Mouse (Mus musculus) C2C12 (cell line): ENCODE results near the gene Trim45. TPM values are rescaled to one million over a fixed set of nuclear protein-coding genes. Genes with fewer than 3 reads are reported as not detected.
A peak's percentile ranks its signal among the peaks of the same experiment; 100 is the strongest.

Experiments used
- H3K27me3 ChIP-seq: one replicate; pipeline ENCODE4 v1.6.1; 2011; ENCODE audit not compliant: control insufficient read depth, insufficient read depth, insufficient read length
- H3K36me3 ChIP-seq: one replicate; pipeline ENCODE4 v1.6.1; 2011; ENCODE audit not compliant: control insufficient read depth, insufficient read depth
- H3K4me3 ChIP-seq: one replicate; pipeline ENCODE4 v1.5.1; 2011; ENCODE audit warnings: mild to moderate bottlenecking, control low read depth; ENCODE audit not compliant: poor library complexity, insufficient read depth, severe bottlenecking
- H3K79me2 ChIP-seq: one replicate; pipeline ENCODE4 v1.6.1; 2011; ENCODE audit not compliant: control insufficient read depth, insufficient read depth
- H3K79me3 ChIP-seq: one replicate; pipeline ENCODE4 v1.6.1; 2011; ENCODE audit warnings: low read depth, control low read depth
- H3ac ChIP-seq: one replicate; pipeline ENCODE3; 2011; ENCODE audit warnings: low read depth; ENCODE audit not compliant: control insufficient read depth, insufficient read length
- CEBPB ChIP-seq: IDR thresholded peaks from one replicate; pipeline ENCODE4 v1.6.1; 2011; ENCODE audit warnings: low read depth, mild to moderate bottlenecking, control low read depth, moderate library complexity
- CTCF ChIP-seq: IDR thresholded peaks from one replicate; pipeline ENCODE4 v1.5.1; 2011; ENCODE audit not compliant: control insufficient read depth, insufficient read depth, insufficient read length
- FOSL1 ChIP-seq: IDR thresholded peaks from one replicate; pipeline ENCODE4 v1.8.0; 2011; ENCODE audit warnings: mild to moderate bottlenecking, low read length; ENCODE audit not compliant: poor library complexity, insufficient read depth, severe bottlenecking
- MAX ChIP-seq: IDR thresholded peaks from one replicate; pipeline ENCODE4 v1.6.1; 2011; ENCODE audit warnings: mild to moderate bottlenecking, control low read depth
- MYOD1 ChIP-seq: IDR thresholded peaks from one replicate; pipeline ENCODE4 v1.6.1; 2011; ENCODE audit warnings: low read depth; ENCODE audit not compliant: control insufficient read depth, insufficient read length
- MYOG ChIP-seq: IDR thresholded peaks from one replicate; pipeline ENCODE4 v1.6.1; 2011; ENCODE audit not compliant: control insufficient read depth, insufficient read length; ENCODE audit errors: extremely low read depth
- USF1 ChIP-seq: IDR thresholded peaks from one replicate; pipeline ENCODE4 v1.6.1; 2011; ENCODE audit warnings: low read depth, mild to moderate bottlenecking, control low read depth, moderate library complexity
- polyA plus RNA-seq: library from polyadenylated mRNA; unstranded; fragments of >200 nt; fragmentation: generic; extraction: Trizol; gene quantifications from one replicate; pipeline ENCODE4 v1.2.1, GENCODE M21; 2012; ENCODE audit warnings: missing spikeins

The Trim45 gene
- polyA plus RNA-seq, 1 experiment, result 3.6 TPM

DNA sequence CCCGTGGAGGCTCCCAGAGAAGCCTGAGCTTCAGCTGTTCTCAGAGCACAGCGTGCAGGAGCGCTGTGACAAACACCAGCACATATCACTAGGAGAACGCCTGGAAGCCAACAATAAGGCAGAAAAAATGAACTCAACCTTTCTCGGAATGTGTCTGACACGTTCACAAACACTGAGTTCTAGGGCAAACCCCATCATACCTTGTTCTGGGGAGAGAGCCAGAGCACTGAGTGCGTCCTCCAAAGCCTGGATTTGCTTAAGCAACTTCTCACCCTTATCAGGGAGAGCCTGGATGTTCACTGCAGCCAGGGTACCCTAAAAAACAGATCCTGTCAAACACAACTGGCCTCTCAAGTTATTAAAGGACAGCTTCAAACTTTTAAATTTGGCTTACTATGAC lies 39.5 kb downstream of the Trim45 start:
- Histone ChIP-seq H3K4me3 (no peak overlapping the region), H3K36me3 (peaks cover 52% of the 10 kb centered on the region), H3K27me3 (no peaks in the 10 kb centered on the region), H3K79me2 (no peaks in the 10 kb centered on the region), H3K79me3 (no peaks in the 10 kb centered on the region), H3ac (no peak overlapping the region)
- TF ChIP-seq MYOG, result no peak
- no peak for TF ChIP-seq MAX

DNA sequence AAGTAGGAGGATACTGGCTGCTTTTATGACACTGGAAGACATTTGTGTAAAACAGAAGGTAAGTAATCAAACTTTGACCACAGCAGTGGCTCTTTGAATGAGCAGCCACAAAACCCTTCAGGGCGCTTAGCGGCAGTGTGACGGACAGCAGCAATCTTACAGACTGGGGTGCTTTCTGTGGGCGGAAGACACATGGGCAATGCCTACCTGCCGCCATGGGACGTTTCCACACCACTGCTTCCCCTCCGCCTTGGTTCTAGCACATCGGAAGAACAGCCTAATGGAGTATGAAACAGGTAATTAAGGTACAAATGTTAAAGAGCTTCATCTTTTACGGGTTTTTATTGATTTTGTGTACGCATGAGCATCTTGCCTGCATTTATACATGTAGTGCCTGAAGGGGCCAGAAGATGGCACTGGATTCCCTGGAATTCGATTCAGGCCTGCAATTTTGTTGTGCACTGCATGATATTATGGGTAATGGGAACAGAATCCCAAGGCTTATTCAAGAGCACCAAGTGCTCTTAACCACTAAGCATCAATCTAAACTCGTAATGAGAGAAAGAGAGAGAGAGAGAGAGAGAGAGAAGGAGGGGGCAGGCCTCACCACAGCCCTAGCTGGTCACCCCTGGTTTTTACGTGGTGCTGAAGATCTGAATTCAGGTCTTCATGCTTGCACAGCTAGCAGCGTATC lies 42.0 kb downstream of the Trim45 start:
- peaks cover 4% of the 10 kb centered on the region for H3K79me2 ChIP-seq
- no peaks in the 10 kb centered on the region for H3K79me3 ChIP-seq
- no peak overlapping the region for H3K4me3 ChIP-seq
- TF ChIP-seq FOSL1 (no peak), USF1 (no peak), CEBPB (no peak), MYOG (no peak), MYOD1 (no peak), MAX (no peak), CTCF (no peak)
- no peaks in the 10 kb centered on the region for H3K27me3 ChIP-seq
- no peak overlapping the region for H3ac ChIP-seq
- peaks cover 34% of the 10 kb centered on the region for H3K36me3 ChIP-seq

DNA sequence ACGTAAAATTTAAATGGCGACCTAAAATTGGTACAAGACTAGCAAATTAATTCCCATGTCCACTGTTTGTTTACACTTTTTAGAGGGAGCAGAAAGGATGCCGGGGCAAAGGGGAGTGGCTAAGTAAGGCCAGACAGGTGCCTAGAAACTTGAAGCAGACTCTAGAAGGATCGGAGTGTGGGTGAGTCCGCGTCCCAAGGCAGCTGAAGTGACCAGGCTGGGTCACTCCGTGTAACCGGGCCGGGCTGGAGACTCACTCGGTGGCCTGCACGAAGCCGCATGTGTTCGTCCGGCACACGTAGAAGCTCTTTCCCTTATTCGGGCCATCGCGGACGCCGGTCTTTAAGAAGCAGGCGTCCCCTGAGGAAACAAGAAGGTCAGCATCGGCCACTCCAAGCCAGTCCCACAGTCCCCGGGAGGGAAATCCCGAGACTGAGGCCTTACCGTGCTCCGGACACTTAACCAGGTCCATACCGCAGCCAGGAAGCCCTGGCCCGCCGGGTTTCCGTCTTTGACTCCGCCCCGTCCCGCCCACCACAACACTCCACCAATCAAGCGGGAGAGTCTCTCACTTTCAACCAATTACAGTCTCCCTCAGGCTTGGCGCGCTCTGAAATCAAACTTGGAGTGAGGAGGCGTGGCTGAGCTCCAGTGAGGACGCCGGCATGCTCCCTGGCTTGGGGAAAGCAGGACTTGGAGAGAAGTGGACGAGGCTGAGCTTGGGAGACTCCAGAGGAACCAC lies 47.3 kb downstream of the Trim45 start, which contains the start of gene Ttf2:
Ttf2 (minus strand) TSS at position 488 of the 742 bp plus-strand sequence.
- peak within 1 kb of the TSS; percentile 74 for H3K4me3 ChIP-seq
- peak; percentile 86 for TF ChIP-seq MAX
- no peak for TF ChIP-seq FOSL1
- H3K27me3 ChIP-seq, result no peaks in the 10 kb centered on the region
- peak within 1 kb of the TSS; percentile 50 for H3ac ChIP-seq
- peaks cover 5% of the 10 kb centered on the region for H3K79me2 ChIP-seq
- H3K36me3 ChIP-seq, result peaks cover 7% of the 10 kb centered on the region
- no peaks in the 10 kb centered on the region for H3K79me3 ChIP-seq

DNA sequence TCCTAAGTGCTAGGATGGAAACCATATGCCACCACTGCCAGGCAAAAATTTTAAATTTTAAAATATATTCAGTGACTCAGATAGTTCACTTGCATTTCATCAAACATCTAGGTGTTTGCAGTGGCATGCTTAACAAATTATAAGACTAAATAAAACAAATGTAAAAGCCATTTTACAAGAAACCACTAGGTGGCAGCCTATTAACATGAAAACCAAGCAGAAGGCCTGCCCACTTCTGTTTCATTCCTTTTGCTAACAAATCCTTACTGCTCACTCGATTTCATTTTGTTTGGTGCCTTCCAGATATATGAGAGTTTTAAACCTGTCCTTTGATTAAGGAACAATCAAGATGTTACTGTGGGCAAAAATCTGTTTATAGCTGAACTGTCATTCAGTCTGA lies 51.9 kb downstream of the Trim45 start:
- Histone ChIP-seq H3K36me3 (no peaks in the 10 kb centered on the region), H3K4me3 (no peak overlapping the region), H3K79me3 (no peaks in the 10 kb centered on the region), H3ac (no peak overlapping the region), H3K27me3 (no peaks in the 10 kb centered on the region), H3K79me2 (peaks cover 2% of the 10 kb centered on the region)
- TF ChIP-seq FOSL1 (no peak), MAX (no peak), CEBPB (no peak), CTCF (no peak), USF1 (no peak), MYOD1 (no peak), MYOG (no peak)

DNA sequence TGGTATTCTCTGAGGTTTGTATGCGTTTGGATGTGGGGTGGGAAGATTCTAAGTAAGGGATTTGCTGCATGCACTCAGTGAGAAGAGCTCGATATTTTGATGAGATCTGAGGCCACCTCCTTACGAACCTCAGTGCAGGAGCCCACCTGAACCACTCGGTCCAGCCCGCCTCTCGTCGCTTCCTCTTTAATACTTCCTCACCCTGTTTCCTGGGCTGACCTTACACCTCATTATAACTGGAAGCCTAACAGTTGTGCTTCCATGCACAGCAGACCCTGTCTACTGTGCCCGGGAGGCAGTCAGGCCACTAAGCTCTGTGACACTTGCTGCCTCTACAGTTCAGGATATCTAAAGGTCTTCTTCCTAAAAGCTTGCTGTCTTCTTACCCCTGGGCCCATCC lies 57.3 kb downstream of the Trim45 start:
- TF ChIP-seq MYOG (no peak), CEBPB (no peak), CTCF (no peak), MAX (no peak), USF1 (no peak), MYOD1 (no peak), FOSL1 (no peak)
- Histone ChIP-seq H3K36me3 (no peaks in the 10 kb centered on the region), H3K79me3 (no peaks in the 10 kb centered on the region), H3K27me3 (peaks cover 3% of the 10 kb centered on the region), H3K4me3 (no peak overlapping the region), H3ac (no peak overlapping the region), H3K79me2 (no peaks in the 10 kb centered on the region)

Other genes starting within 250 kb of the Trim45 start
- 7.1 TPM for gene Man1a2, start 236.7 kb upstream of the Trim45 start, polyA plus RNA-seq
- gene Vtcn1, start 96.7 kb upstream of the Trim45 start, polyA plus RNA-seq, result 0.01 TPM
- 10.2 TPM for gene Ttf2, start 47.5 kb downstream of the Trim45 start, polyA plus RNA-seq
- gene Cd101, start 107.4 kb downstream of the Trim45 start, polyA plus RNA-seq, result 0.01 TPM
- 42.8 TPM for gene Ptgfrn, start 188.1 kb downstream of the Trim45 start, polyA plus RNA-seq